18 mouse cellular contexts compared by ENCODE assay signal in genomic region chr9:124099127-124099526, GRCm38 (mm10).
"Had no signal": no experiment of that assay in that cellular context is flagged by ENCODE, and none has a peak within 500 bp of the region (broad histone marks: within the 10 kb centered on the region; RNA-seq: fewer than 3 reads in every experiment).

No protein-coding gene starts in this region.

- H3K27ac ChIP-seq: macrophage; midbrain, embryonic 13.5 days; midbrain, embryonic 15.5 days; neural tube, embryonic 13.5 days; neural tube, embryonic 15.5 days had no signal

- ATAC-seq: midbrain, embryonic 13.5 days; midbrain, embryonic 15.5 days had no signal

- H3K9me3 ChIP-seq: megakaryocyte, embryonic 14.5 days; midbrain, embryonic 13.5 days; midbrain, embryonic 15.5 days; neural tube, embryonic 13.5 days; neural tube, embryonic 15.5 days had no signal

- H3K9ac ChIP-seq: lung, embryonic 14.5 days; midbrain, embryonic 13.5 days; midbrain, embryonic 15.5 days; neural tube, embryonic 13.5 days; neural tube, embryonic 15.5 days had no signal

- H3K4me2 ChIP-seq: lung, embryonic 14.5 days; midbrain, embryonic 11.5 days; midbrain, embryonic 13.5 days; midbrain, embryonic 15.5 days; neural tube, embryonic 13.5 days; neural tube, embryonic 15.5 days had no signal

- DNase-seq: lung, adult 18-20 months; lung, embryonic 14.5 days; lung, postnatal 10 days; retina, postnatal 1 day; right cerebral cortex, adult 18-20 months; right cerebral cortex, postnatal 25 days; right cerebral cortex, postnatal 4 days; spleen, adult 18-20 months; thymus, adult 18-20 months; thymus, postnatal 14 days; thymus, postnatal 36 days had no signal

- H3K36me3 ChIP-seq: midbrain, embryonic 13.5 days; midbrain, embryonic 15.5 days; neural tube, embryonic 13.5 days; neural tube, embryonic 15.5 days had no signal

- H3K27me3 ChIP-seq: megakaryocyte, embryonic 14.5 days; midbrain, embryonic 13.5 days; midbrain, embryonic 15.5 days; neural tube, embryonic 13.5 days; neural tube, embryonic 15.5 days had no signal

- H3K4me3 ChIP-seq: megakaryocyte, embryonic 14.5 days; midbrain, embryonic 13.5 days; midbrain, embryonic 15.5 days; neural tube, embryonic 13.5 days; neural tube, embryonic 15.5 days had no signal

- H3K4me1 ChIP-seq: midbrain, embryonic 13.5 days; midbrain, embryonic 15.5 days; neural tube, embryonic 13.5 days; neural tube, embryonic 15.5 days had no signal
